Mouse (Mus musculus): Measurements from ENCODE around the gene Wdr31. TPM values are rescaled to one million over a fixed set of nuclear protein-coding genes. Genes with fewer than 3 reads are reported as not detected.
A peak's percentile ranks its signal among the peaks of the same experiment; 100 is the strongest.

The Wdr31 gene
- 12.0 and 13.1 TPM in 2 replicates for polyA plus RNA-seq (2014; fragmentation: Nextera tagmentation; extraction: Ambion mirVana)

DNA sequence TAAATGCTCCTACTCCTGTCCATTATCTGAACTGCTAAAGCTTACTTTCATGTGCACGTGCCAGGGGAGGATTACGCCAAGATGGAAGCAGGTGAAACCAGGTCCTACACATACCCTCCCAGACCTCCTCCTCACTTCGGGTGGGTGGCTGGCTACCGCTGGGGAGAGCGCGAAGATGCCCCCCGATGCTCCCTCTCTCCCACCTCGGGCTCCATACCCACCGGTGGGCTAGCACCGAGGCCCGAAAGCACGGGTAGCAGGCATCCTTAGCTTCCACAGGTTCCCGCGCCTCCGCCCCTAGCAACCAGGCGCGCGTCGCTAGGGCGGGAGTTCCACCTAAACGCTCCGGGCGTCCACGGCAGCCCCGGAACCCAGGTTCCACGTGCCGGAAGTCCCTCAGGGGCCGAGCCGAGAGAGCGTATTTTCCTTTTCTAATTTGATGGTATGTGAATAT lies at the start of gene Wdr31:
Gene Wdr31, minus strand, starts transcription at position 299 of the 454 bp plus-strand sequence.
- peak; percentile 91 for ATAC-seq (replicated peaks; ENCODE audit: low FRiP score, low TSS enrichment, low read depth)
- peak within 1 kb of the TSS; percentile 52 for H3K9ac ChIP-seq (ENCODE audit: low read length)
- H3K4me1 ChIP-seq (replicated peaks; ENCODE audit: control insufficient read depth, insufficient read depth, low read length): peaks cover 5% of the 10 kb centered on the region; the same call in 1 of the 2 replicates
- DNase-seq (ENCODE audit: low spot score): peak; percentile 96
- peak within 1 kb of the TSS; percentile 64 for H3K4me2 ChIP-seq (ENCODE audit: low read length)
- H3K4me3 ChIP-seq (ENCODE audit: low read depth, low read length): peak within 1 kb of the TSS; percentile 55
- H3K27me3 ChIP-seq (replicated peaks; ENCODE audit: control insufficient read depth, insufficient read depth, low read length): no peaks in the 10 kb centered on the region
- no peaks in the 10 kb centered on the region for H3K36me3 ChIP-seq (ENCODE audit: control insufficient read depth, insufficient read depth, low read length)
- peaks cover 5% of the 10 kb centered on the region; the same call in 1 of the 2 replicates for H3K9me3 ChIP-seq (ENCODE audit: control insufficient read depth, low read length)
- WGBS: under 1% methylated on average over 30 of the region's 30 CpGs
- H3K27ac ChIP-seq (ENCODE audit: low read depth): no peak within 1 kb of the TSS

DNA sequence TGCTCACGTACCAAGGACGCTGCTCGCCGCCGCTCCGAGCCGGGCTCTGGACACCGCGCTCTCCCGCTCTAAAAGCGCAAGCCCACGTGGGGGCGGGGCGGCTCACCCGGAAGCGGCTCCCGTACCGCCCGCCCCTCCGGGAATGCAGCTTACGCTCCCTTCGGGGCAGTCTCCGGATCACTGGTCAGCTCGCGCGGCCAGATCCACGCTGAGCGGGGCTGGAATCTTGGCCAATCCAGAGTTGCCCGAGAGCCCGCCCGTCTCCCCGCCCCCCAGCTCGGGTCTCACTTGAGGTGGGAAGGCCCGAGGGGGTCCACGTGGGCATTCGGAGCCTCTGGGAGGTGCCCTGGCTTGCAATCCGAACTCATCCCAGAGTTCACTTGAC lies 49.1 kb upstream of the Wdr31 start, which contains the start of gene Alad:
Gene Alad, minus strand, starts transcription at position 70 of the 385 bp plus-strand sequence.
- H3K4me1 ChIP-seq (replicated peaks; ENCODE audit: control insufficient read depth, insufficient read depth, low read length): peaks cover 35% of the 10 kb centered on the region
- H3K27me3 ChIP-seq (replicated peaks; ENCODE audit: control insufficient read depth, insufficient read depth, low read length): no peaks in the 10 kb centered on the region
- peak; percentile 85 for ATAC-seq (replicated peaks; ENCODE audit: low FRiP score, low TSS enrichment, low read depth)
- peak within 1 kb of the TSS; percentile 77 for H3K9ac ChIP-seq (ENCODE audit: low read length)
- peaks cover 17% of the 10 kb centered on the region for H3K36me3 ChIP-seq (ENCODE audit: control insufficient read depth, insufficient read depth, low read length)
- WGBS: 0% methylated on average over 33 of the region's 37 CpGs
- peak within 1 kb of the TSS; percentile 81 for H3K4me3 ChIP-seq (ENCODE audit: low read depth, low read length)
- peak; percentile 92 for DNase-seq (ENCODE audit: low spot score)
- H3K27ac ChIP-seq (ENCODE audit: low read depth): peak within 1 kb of the TSS; percentile 90
- peak within 1 kb of the TSS; percentile 78 for H3K4me2 ChIP-seq (ENCODE audit: low read length)
- no peaks in the 10 kb centered on the region for H3K9me3 ChIP-seq (ENCODE audit: control insufficient read depth, low read length)

DNA sequence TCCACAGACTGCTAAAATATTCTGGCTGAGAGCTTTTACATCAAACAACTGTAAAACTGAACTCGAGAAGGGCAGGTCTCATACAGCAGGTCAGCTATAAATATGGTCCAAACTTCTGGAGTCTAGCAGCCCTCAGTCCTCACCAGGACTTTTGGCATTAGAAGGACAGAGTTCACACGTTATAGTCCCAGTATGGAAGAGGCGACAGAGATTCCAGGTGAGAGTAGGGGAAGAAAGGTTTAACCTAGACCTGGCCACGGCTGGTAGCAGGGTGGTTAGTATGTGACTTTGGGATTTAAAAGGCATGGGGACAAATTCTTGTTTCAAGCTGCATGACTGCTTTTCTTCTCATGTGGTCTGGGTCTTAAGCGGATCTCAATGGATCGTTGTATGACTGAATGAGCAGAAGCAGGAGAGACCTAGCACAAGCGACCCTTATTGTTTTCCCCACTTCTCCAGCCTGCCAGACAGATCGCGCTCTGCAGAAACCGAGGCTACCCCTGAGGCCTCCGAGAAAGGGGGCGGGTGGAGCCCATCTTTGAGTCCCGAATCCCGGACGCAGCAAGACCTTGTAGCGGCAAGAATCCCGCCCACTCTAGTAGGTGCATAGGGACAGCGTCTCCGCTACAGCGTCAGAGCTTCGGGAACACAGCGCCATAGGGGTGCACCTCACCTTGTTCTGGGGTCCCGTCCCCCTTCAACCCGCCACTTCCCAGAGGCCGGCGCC lies 48.6 kb upstream of the Wdr31 start:
- Histone ChIP-seq H3K9ac (ENCODE audit: low read length) (peak overlapping the region; percentile 77), H3K4me3 (ENCODE audit: low read depth, low read length) (peak overlapping the region; percentile 81), H3K36me3 (ENCODE audit: control insufficient read depth, insufficient read depth, low read length) (peaks cover 17% of the 10 kb centered on the region), H3K9me3 (ENCODE audit: control insufficient read depth, low read length) (no peaks in the 10 kb centered on the region), H3K4me2 (ENCODE audit: low read length) (peak overlapping the region; percentile 78), H3K4me1 (replicated peaks; ENCODE audit: control insufficient read depth, insufficient read depth, low read length) (peaks cover 35% of the 10 kb centered on the region), H3K27me3 (replicated peaks; ENCODE audit: control insufficient read depth, insufficient read depth, low read length) (no peaks in the 10 kb centered on the region), H3K27ac (ENCODE audit: low read depth) (peak overlapping the region; percentile 90)
- 1% methylated on average over 26 of the region's 26 CpGs for WGBS
- ATAC-seq (replicated peaks; ENCODE audit: low FRiP score, low TSS enrichment, low read depth) (peak; percentile 78), DNase-seq (ENCODE audit: low spot score) (no peak)

DNA sequence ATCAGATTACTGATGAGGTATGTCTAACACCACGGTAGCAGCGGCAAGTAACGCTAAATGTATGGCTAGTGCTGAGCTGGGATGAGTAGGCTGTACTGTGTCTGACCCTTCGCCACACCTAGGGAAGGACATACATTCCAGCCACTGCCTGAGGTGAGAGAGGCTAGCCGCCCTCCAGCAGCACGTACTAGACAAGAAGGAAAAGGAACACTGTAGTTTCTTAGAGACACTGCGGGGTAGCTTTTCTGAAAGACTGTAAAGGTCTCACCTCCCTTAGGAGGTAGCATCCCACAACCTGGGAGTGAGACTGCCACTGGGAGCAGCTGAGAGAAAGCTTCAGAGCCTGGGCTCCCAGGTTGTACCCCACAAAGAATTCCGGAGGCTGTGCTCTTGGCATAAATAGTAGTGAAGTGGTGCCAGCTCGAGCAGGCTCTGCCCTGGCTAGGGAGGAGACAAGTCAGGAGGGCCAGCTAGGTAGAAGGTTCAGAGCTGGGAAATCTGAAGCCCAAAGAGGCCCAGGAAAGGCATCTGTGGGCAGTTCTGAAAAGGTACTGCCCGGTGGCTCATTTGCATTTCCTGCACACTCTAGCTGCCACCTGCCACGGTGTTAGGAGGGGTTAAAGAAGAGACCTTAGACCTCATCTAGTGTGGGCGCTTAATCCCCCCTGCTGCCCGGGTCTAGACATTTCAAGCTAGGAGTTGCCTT lies 47.9 kb upstream of the Wdr31 start:
- Histone ChIP-seq H3K27ac (ENCODE audit: low read depth) (peak overlapping the region; percentile 90), H3K9ac (ENCODE audit: low read length) (peak overlapping the region; percentile 77), H3K4me2 (ENCODE audit: low read length) (peak overlapping the region; percentile 78), H3K36me3 (ENCODE audit: control insufficient read depth, insufficient read depth, low read length) (peaks cover 18% of the 10 kb centered on the region), H3K27me3 (replicated peaks; ENCODE audit: control insufficient read depth, insufficient read depth, low read length) (no peaks in the 10 kb centered on the region), H3K4me1 (replicated peaks; ENCODE audit: control insufficient read depth, insufficient read depth, low read length) (peaks cover 28% of the 10 kb centered on the region), H3K9me3 (ENCODE audit: control insufficient read depth, low read length) (no peaks in the 10 kb centered on the region), H3K4me3 (ENCODE audit: low read depth, low read length) (peak overlapping the region; percentile 81)
- ATAC-seq (replicated peaks; ENCODE audit: low FRiP score, low TSS enrichment, low read depth) (no peak; the same call in 1 of the 2 replicates), DNase-seq (ENCODE audit: low spot score) (no peak)
- 43% methylated on average over 13 of the region's 13 CpGs for WGBS

DNA sequence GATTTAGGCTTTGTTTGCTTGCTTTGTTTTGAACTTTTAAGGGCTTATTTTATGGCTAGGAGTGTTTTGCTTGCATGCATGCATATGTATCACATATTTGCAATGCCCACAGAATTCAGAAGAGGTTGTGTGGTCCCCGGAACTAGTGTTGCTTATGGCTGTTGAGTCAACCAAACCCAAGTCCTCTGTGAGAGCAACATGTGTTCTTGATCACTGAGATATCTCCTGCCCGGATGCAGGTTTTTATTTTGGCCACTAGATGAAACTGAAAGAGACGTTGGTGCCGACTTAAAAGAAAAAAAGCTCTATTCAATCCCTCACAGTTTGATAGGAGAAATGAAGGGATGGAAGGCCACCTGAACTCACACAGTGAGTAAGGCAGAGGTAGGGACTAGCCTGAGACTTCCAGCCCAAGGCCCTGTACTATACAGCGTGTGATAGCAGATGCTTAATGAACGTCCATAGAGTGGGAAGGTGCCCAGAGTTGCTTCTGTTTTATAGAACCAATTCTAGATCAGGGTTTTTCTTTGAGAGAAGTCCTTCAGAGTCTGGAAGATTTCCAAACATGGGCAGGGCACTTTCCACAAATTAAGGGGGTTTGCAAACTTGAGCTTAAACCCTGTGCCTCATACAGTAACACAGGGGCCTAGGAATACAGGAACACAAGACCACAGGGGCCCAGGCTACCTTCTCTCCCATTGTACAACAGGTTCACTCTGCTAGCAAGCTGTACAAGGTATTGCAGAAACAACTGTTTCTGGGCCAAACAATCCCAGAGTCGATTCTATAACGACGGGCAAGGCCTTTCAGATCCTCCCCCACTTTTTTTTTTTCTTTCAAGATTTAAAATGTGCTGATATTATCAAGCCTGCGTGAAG lies 47.1 kb upstream of the Wdr31 start:
- Histone ChIP-seq H3K4me1 (replicated peaks; ENCODE audit: control insufficient read depth, insufficient read depth, low read length) (peaks cover 28% of the 10 kb centered on the region), H3K9ac (ENCODE audit: low read length) (peak overlapping the region; percentile 77; the same call in 1 of the 2 replicates), H3K27me3 (replicated peaks; ENCODE audit: control insufficient read depth, insufficient read depth, low read length) (no peaks in the 10 kb centered on the region), H3K4me2 (ENCODE audit: low read length) (peak overlapping the region; percentile 78), H3K9me3 (ENCODE audit: control insufficient read depth, low read length) (no peaks in the 10 kb centered on the region), H3K27ac (ENCODE audit: low read depth) (peak overlapping the region; percentile 90), H3K4me3 (ENCODE audit: low read depth, low read length) (peak overlapping the region; percentile 81), H3K36me3 (ENCODE audit: control insufficient read depth, insufficient read depth, low read length) (peaks cover 18% of the 10 kb centered on the region)
- ATAC-seq (replicated peaks; ENCODE audit: low FRiP score, low TSS enrichment, low read depth): no peak
- no peak for DNase-seq (ENCODE audit: low spot score)
- WGBS: 73% methylated on average over 10 of the region's 10 CpGs

DNA sequence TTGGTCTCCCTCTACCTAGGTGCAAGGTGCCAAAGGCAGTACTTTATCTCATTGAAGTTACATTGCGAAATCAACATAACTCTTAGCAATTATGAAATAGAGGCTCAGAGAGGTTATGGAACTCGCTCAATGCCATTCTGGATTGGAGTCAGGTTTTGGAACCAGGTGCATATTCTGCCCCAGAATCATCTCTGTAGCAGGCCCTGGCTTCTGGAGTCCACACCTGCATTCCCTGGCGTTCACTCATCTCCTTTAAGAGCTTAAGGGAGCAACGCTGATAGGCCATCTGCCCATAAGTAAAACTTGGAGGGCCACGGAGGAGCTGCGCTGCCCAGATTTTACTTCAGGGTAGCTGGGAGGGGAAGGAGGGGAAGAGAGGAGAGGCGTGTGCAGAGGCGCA lies 46.4 kb upstream of the Wdr31 start:
- 78% methylated on average over 8 of the region's 8 CpGs for WGBS
- Histone ChIP-seq H3K27ac (ENCODE audit: low read depth) (peak overlapping the region; percentile 1; the same call in 1 of the 2 replicates), H3K27me3 (replicated peaks; ENCODE audit: control insufficient read depth, insufficient read depth, low read length) (no peaks in the 10 kb centered on the region), H3K4me3 (ENCODE audit: low read depth, low read length) (no peak overlapping the region), H3K4me2 (ENCODE audit: low read length) (peak overlapping the region; percentile 4; the same call in 1 of the 2 replicates), H3K36me3 (ENCODE audit: control insufficient read depth, insufficient read depth, low read length) (peaks cover 20% of the 10 kb centered on the region), H3K4me1 (replicated peaks; ENCODE audit: control insufficient read depth, insufficient read depth, low read length) (peaks cover 28% of the 10 kb centered on the region), H3K9me3 (ENCODE audit: control insufficient read depth, low read length) (no peaks in the 10 kb centered on the region), H3K9ac (ENCODE audit: low read length) (no peak overlapping the region)
- ATAC-seq (replicated peaks; ENCODE audit: low FRiP score, low TSS enrichment, low read depth): no peak
- no peak for DNase-seq (ENCODE audit: low spot score)

DNA sequence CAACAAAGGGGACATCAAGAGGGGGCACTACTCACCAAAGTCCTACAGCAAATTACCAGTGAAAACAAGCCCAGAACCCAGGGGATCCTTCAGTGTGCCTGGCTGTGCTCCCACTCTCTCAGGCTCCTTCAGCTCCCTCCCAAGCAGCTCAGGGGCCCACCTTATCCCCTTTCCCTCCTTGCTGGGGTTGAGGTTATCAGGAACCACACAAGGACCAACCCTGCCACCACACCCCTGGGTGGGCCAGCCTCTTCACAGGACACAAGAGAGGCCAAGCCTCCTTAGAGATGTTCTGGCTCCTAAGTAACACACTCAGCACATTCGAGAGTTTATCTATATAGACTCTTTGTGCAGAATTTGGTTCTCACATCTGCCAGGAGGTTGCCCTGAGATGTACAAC lies 45.9 kb upstream of the Wdr31 start:
- no peak for ATAC-seq (replicated peaks; ENCODE audit: low FRiP score, low TSS enrichment, low read depth)
- H3K36me3 ChIP-seq (ENCODE audit: control insufficient read depth, insufficient read depth, low read length): peaks cover 24% of the 10 kb centered on the region
- 71% methylated on average over 1 of the region's 1 CpGs for WGBS
- H3K27me3 ChIP-seq (replicated peaks; ENCODE audit: control insufficient read depth, insufficient read depth, low read length): no peaks in the 10 kb centered on the region
- peak overlapping the region; percentile 25; the same call in 1 of the 2 replicates for H3K4me2 ChIP-seq (ENCODE audit: low read length)
- DNase-seq (ENCODE audit: low spot score): no peak
- no peaks in the 10 kb centered on the region for H3K9me3 ChIP-seq (ENCODE audit: control insufficient read depth, low read length)
- H3K9ac ChIP-seq (ENCODE audit: low read length): no peak overlapping the region
- H3K4me1 ChIP-seq (replicated peaks; ENCODE audit: control insufficient read depth, insufficient read depth, low read length): peaks cover 28% of the 10 kb centered on the region
- 0 out of 2 replicates have a peak overlapping the region, but pooled peaks have one; percentile 10 for H3K27ac ChIP-seq (ENCODE audit: low read depth)
- no peak overlapping the region for H3K4me3 ChIP-seq (ENCODE audit: low read depth, low read length)

DNA sequence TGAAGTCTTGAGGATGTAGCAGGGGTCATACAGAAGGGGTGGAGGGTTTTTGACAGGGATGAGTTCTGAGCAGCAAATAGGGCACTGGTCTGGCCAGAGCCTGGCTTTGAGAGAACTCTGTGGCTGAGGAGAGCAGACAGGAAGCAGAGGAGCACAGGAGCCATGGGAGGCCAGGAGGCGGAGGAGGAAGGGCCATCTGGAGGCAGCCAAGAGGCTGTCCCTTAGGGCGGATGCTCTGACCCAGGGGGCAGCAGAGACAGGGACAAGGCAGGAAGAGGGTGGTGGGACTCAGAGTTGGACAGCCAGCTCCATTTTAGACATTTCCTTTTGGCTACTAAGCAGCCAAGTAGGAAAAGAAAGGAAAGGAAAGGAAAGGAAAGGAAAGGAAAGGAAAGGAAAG lies 45.4 kb upstream of the Wdr31 start:
- no peaks in the 10 kb centered on the region for H3K9me3 ChIP-seq (ENCODE audit: control insufficient read depth, low read length)
- 0 out of 2 replicates have a peak overlapping the region, but pooled peaks have one; percentile 10 for H3K27ac ChIP-seq (ENCODE audit: low read depth)
- H3K36me3 ChIP-seq (ENCODE audit: control insufficient read depth, insufficient read depth, low read length): peaks cover 29% of the 10 kb centered on the region
- ATAC-seq (replicated peaks; ENCODE audit: low FRiP score, low TSS enrichment, low read depth) (no peak), DNase-seq (ENCODE audit: low spot score) (no peak)
- H3K27me3 ChIP-seq (replicated peaks; ENCODE audit: control insufficient read depth, insufficient read depth, low read length): no peaks in the 10 kb centered on the region
- no peak overlapping the region for H3K9ac ChIP-seq (ENCODE audit: low read length)
- no peak overlapping the region for H3K4me3 ChIP-seq (ENCODE audit: low read depth, low read length)
- H3K4me2 ChIP-seq (ENCODE audit: low read length): no peak overlapping the region
- peaks cover 28% of the 10 kb centered on the region for H3K4me1 ChIP-seq (replicated peaks; ENCODE audit: control insufficient read depth, insufficient read depth, low read length)
- 32% methylated on average over 2 of the region's 2 CpGs for WGBS
